Mouse (Mus musculus): ENCODE results near the gene Dtymk.
A peak's percentile ranks its signal among the peaks of the same experiment; 100 is the strongest.
"Not testable (repeated sequence)": the region's sequence is repeated elsewhere in the genome, so short reads cannot be mapped to it uniquely, and the experiment has no call there.

Gene Dtymk

DNA sequence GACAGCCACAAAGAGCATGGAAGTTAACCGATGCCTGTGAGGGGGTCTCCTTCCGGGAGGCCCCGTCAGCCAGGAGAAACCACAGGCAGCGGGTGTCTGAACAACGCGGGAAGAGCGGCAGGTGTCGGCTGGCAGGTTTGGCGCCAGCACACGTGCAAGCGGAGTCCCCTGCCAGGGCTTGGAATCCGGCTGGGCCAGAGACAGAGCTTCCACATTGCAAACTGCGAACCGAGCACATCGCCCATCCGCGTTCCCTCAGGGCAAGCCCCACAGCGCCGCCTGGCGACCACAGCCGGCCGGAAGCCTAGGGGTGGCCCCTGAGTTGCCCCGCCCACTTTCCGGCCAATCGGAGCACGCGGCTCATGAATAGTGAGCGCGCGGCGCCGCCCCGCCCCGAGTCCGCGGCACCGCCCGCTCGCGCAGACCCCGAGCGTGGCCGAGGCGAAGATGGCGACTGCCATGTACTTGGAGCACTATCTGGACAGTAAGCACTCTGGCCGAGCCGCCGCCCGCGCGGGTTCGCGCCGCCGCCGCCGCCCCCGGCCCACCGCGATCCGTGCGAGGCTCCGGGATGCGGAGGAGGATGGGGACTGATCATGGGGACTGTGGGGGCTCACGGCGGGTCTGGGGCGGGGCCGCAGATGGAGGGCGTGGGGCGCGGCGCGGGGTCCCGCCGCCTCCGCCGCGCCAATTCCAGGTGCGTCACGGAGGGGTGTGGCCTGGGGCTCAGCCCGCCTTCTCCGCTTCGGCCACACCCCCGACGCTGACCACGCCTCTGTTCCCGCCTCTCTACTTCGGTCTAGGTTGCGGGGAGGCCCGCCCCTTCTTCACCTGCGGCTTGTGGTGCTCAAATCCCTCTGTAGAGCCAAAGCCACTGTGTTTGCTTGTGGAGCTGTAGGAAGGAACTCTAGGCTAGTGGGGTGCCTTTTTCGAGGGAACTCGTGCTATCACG lies 2.1 kb upstream of the Dtymk start, which contains the start of gene Ing5:
Gene Ing5 (plus strand): TSS at position 410 of the 952 bp plus-strand sequence.
- DNase-seq = peak; percentile 100

DNA sequence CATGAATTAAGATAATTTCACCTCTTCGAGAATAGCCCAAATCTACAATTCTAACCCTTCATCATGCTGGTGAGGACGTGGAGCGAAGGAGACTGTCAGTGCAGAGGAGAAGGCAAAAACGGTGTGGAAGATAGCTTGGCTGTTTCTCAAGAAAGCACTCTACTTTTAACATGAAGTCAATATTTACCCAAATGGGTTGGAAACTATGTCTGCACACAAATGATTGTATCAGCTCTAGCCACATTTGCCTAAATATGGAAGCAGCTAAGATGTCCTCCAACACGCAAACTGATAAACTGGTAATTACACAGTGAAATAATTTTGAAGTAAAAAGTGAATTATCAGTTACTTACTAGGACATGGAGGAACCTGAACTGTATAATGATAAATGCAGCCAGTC lies 1.0 kb upstream of the Dtymk start:
- DNase-seq = no peak

DNA sequence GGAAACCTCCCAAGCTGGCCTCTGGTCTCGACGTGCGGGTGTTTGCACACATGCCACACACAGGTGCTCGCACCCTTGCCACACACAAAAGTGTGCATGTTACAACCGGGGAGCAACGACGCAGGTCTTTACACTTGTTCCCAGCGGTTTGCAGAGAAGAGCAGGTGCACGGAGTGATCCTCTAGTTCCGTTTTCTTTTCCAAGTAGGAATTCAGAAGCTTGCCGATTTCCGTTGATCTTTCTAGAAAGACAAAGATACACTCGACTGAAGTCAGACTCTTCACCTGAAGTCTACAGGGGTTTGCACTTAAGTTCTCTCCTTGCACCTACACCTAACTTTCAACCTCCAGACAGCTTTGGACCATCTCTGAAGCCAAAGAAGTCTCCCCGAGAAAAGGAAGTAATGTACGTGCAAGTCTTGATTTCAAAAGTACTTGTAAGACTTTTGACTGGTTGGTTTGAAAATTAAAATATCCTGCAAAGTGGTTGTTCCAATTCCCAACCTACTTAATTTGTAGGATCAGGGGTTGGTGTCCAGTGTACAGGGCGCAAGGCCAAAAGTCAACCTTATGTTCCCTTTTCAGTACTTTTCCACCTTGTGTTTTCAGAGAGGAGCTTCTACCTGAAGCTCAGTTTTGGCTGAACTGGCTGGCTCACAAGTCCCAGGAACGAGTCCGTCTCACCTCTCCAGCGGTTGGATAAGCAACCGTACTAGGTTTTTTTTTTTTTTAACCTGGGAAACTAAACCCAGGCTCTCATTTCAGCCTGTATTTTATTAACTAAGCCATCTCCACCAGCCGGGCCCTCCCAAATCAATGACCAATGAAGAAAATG lies 847 bp downstream of the Dtymk start:
- no peak for DNase-seq

DNA sequence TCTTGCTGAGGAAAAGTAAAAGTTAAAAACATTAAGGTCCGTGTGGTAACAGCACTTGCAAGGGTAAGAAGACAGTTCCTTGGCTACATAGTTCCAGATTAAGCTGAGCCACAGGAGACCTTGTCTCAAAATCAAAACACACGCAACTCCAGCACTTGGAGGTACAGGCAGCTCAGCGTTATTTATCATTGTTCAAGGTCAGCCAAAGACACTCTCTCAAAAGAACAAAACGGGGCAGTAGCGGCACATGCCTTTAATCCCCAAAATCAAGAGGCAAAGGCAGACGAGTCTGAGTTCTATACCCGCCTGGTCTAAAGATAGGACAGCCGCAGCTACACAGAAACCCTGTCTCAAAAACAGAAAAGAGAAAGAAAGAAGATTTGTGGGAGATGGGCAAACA lies 5.8 kb downstream of the Dtymk start:
- DNase-seq = no peak

DNA sequence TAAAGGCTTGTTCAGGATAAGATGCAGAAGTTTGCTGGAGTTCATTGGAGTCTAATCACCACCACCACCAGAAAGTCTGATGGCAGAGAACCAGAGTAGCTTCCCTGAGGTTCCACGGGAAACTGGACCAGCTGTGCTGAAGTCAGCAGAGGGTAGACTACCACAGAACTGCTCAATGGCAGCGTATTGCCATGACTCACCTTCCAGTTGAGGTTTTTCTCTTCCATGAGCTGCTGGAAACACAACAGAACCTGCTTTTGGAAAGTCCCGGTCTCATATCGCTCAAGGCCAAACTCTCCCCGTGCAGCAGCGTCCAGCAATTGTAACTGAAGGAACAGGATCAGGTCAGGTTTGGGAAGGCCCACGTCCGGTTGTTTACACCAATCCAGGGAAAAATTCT lies 7.2 kb downstream of the Dtymk start:
- DNase-seq = no peak

DNA sequence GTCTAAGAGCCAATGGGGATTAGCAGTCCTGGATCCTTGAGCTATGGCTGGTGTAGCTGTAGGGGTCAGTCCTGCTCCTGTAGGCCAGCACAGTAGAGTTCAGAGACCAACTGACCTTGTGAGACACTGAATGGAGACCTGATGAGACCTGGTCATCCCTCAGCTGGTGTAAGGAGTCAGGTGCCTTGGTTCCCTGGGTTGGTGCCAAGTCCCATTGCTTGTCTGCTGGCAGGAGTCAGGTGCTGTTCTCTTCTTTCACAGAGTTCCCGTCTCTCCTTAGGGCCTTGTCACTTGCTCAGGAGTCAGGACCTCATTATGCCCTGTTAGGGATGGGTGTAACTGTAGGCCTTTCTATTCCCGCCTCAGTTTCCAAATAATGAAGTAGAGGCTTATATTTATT lies 14.8 kb downstream of the Dtymk start:
- no peak for DNase-seq

DNA sequence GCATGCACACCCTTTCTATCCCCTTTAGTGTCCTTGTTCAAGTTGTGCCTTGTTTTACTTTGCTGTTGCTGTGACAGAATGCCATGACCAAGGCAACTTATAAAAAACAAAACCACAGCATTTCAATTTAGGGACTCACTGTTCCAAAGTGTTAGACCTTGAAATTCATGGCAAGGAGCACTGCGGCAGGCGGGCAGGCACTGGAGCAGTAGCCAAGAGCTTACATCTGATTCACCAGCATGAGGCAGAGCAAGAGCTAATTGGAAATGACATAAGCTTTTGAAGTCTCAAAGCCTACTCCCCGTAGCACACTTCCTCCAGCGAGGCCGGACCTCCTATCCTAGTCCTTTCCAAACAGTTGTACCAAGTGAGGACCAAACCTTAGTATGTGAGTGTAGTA lies 25.0 kb downstream of the Dtymk start:
- DNase-seq = no peak

DNA sequence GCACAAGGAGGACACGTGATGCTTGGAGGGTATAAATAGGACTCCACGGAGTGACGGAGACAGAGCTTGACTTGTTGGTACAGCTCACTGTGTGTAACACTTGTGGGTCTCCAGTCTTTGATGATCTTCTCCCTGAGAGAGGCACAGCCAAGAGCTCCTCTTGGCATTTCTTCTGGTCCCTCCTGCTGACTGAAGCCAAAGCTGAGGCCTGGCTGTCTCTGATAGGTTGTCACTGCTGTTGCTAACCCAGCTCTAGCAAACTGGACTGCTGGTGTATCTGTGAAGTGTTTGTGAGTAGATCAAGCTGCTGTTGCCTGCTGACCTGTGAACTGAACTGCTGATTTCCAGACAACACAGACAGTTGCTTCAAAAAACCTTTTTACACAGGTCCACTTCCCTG lies 31.8 kb downstream of the Dtymk start:
- peak; percentile 74 for DNase-seq

DNA sequence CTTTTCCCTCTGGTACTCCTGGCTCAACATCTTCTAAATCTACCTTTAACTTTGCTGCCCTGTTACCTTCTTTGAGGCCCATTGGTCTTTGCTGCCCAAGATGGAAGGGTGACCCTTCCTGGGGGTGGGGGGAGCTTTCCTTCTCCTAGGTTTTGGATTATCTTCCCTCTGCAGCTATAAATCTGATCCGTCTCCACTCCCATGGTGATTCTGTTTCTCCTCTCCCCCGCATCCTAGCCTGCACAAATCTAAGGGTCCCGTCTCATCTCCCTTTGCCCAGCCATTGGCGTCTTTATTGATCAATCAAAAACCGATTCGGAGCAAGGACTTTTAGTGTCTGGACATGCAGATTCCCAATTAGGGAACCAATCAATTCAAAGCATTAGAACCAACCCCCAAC lies 34.1 kb downstream of the Dtymk start:
- no peak for DNase-seq

DNA sequence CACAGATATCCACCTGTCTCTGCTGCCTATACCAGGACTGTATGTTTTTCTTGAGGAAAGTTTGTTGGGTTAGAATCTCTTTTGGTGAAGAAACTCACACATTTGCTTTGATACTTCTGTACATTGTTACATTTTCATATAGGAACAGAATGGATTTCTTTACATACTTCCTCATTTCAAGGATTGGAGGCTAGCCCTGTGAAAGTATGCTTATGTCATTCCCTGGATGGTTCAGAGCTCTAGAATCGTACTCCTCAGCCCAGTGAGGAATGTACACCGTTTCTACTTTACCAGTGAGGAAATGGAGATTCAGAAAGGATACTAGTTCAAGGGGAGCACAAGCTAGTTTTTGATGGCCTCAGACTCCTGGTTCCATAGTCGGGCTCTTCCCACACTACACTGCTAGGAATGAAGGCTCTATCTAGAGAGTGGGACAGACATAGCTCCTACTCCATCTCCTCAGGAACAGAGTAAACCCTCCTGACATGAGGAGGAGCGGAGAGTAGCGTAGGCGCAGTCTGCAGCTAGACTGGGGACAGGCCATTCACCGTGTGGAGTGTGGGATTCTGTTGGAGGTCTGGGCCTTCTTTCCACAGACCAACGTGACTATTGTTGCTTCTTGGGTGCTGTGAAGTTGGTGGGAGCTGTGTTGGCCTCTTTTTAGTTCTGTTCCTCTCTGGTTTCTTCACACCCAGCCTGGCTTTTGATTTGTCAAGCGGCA lies 36.7 kb downstream of the Dtymk start:
- no peak for DNase-seq

DNA sequence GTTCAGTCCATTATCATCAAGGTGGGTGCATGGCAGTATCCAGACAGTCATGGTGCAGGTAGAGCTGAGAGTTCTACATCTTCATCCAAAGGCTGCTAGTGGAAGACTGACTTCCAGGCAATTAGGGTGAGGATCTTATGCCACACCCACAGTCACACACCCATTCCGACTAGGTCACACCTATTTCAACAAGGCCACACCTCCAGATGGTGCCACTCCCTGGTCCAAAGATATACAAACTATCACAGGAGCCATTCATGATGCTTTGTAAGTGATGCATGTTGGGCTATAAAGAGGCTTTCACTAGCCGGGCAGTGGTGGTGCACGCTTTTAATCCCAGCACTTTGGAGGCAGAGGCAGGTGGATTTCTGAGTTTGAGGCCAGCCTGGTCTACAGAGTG lies 38.2 kb downstream of the Dtymk start:
- not testable (repeated sequence) for DNase-seq

DNA sequence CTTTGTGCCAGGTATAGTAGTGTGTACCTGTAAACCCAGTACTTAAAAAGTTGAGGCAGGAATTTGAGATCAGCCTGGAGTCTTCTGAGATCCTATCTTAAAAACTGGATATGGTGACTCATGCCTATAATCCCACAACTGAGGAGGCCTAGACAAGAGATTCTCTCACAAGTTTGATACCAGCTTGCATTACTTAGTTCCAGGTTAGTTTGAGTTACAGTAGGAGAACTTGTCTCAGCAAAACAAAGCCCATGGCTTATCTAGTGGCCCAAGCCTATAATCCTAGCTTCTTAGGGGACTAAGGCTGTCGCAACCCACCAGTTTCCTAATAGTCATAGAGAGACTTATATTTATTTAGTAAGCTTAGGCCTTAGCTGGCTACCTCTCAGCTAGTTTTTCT lies 41.7 kb downstream of the Dtymk start:
- DNase-seq = no peak

DNA sequence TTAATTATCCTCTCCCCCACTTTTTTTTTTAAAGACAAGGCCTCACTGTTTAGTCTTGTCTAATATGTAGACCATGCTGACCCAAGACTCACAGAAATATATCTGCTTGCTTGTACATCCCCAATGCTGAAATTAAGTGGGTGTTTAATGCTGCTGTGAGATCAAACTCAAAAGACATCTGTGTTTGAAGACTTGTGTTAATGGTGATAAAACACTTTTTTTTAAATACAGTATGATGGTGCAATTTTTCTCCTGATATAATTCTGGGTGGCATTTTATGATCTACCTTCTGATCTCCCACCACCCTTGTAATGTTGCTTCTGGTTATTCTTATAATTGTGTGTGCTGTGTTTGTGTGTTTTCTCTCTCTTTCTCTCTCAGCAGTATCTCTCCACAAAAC lies 45.6 kb downstream of the Dtymk start:
- DNase-seq = no peak

DNA sequence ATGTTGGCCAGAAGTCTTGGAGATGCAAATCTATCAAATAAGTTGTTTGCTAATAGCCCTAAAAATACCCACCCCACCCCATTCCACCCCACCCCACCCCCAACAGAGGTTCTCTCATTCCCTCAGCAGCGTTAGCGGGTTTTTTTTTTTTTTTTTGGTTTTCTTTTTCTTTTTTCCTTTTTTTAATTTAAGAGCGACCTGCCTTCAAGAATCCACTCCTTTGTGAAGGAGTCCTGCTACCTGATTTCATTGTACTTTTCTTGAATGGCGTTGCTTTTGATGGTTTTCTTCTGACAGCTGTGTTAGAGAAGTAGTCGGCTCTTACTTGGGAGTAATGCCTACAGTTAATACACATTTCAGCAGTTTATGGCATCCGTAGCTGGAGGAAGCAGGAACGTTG lies 46.1 kb downstream of the Dtymk start:
- no peak for DNase-seq

DNA sequence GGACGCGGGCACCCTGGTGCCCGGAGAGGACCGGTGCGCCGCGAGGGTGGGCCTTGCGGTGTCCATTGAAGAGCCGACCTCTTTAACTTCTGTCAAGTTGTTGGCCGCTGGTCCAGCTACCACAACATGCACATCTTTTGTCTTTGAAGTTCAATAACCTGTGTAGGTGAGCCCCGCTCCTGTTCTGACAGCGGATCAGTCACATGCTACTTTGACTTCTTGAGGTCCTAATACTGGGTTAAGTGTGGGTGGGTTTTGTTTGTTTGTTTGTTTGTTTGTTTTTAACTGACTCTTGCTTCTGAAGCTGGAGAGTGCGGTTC lies 46.5 kb downstream of the Dtymk start:
- no peak for DNase-seq

DNA sequence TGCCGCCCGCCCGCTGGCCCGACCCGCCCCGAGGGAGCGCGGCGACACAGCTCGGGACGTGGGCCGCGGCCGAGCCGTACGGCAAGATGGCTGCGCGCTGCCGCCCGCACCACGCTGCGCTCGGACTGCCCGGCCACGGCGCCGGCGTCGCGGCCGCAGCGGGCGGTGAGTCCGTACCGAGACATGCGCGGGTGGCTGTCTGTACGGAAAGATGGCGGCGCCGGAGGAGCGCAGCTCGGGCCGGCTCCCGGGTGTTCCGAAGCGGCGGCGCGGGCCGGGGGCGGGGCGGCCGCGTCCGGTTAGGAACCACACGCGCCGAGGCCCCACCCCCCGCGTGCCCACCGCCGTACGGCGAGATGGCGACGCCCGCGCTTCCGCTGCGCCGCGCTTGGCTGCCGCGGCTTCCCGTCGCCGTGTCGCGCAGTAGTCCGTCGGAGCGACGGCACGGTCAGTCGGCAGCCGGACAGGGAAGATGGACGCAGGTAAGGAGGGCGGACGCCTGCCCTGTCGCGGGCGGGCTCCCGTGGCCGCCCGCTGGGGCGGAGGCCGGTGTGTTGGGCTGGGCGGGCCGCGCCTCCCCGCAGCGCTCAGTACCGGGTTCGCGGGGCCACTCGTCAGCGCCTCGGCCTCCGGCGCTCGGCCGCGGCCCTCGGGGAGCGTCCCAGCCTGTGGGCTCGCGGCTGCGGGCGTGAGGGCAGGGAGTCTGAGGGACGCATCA lies 47.0 kb downstream of the Dtymk start, which contains the start of gene Thap4:
Gene Thap4 (minus strand): TSS at position 292 of the 718 bp plus-strand sequence.
- DNase-seq = peak; percentile 93

DNA sequence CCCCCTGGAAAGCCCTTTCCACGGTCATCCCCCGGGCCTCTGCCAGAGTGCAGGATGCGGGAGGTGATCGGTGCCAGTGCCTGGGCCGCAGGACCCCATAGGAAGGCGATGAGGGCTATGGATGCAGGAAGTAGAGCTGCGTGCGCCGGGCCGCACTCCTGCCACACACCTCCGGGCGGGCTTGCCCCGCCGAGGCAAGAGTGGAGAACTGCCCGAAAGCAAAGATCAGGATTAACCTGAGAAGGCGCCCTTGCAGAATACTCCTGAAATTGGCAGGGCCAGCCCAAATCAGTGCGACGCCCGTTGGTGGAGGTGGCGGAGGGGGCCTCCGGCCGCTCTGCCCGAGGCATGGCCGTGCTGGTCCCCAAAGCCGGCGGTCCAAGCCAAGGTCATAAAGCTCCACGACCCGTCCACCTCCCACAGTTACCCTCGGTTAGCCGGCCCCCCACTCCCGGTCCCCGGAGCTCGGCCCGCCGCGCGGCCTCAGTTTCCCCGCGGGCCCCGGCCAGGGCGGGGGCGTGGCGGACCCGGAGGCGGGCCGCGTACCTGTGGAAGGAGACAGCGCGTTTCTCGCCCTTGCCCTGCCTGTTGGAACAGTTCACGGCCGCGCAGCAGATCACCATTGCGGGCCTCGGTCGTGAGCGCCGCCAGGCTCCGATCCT lies 47.7 kb downstream of the Dtymk start:
- peak; percentile 47 for DNase-seq

DNA sequence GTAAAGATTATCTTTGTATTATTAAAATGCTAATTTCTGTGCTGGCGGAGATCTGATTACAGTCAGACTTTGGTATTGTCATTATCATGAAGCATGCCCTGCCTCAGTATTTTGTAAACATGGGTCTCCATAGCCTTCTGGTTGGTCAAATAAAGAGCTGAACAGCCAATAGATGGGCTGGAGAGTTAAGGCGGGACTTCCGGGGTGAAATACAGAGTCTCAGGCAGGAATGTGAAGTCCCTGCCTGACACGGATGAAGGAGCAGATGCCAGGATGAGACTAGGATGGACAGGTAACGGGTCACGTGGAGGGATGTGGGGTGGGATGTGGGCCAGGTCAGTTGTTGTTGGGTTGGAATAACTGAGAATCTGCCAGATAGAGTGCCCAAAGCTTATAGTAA lies 50.4 kb downstream of the Dtymk start, which contains the start of gene Atg4b:
Gene Atg4b (plus strand): TSS at position 211 of the 400 bp plus-strand sequence.
- no peak for DNase-seq

DNA sequence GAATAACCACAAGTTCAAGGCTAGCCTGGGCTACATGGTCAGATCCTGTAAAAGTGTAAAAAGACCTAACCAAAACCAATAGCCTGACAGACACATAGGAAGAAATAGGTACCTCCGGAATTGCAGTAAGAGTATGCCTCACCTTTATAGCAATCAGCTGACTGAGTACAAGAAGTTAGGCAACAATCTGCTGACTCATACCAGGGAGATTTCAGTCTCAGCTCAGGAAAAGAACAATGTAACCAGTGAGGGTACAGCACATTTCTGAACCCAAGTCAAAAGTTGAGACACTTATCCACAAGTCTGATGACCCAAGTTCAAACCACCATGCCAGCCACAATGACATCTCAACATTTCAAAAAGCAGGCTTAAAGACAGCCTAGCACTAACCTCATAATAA lies 53.2 kb downstream of the Dtymk start:
- no peak for DNase-seq

DNA sequence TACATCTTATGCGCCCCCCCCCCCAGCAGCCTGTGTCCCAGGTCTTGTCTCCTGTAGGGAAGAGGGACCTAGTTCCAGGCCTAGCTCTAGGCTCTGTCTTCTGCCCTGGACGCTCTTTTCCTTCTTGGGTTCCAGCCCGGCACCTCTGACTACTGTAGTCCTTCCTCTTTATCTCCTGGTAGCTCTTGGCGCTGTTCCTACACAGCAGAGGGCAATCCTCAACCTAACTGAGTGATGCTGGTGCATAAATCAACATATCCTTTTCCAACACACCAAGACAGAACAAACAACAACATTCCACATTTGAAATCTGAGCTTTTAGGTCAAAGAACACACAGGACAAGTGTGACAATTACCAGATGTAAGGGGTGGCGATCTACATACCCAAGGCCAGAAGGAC lies 55.6 kb downstream of the Dtymk start:
- DNase-seq = no peak

DNA sequence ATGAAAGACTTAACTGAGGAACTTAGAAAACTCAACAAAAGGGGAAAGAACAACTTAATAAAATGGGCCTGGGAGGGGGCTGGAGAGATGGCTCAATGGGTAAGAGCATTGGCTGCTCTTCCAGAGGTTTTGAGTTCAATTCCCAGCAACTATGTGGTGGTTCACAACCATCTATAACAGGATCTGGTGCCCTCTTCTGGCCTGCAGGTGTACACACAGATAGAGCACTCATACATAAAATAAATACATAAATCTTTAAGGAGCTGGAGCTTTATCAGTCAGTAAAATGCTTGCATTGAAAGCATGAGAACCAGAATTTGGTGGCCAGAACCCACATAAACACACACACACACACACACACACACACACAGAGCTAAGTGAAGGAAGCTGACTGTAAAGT lies 58.8 kb downstream of the Dtymk start:
- no peak for DNase-seq
